Mouse (Mus musculus) hindbrain, embryonic 15.5 days (tissue): ENCODE data around the gene Pqlc2. TPM values are rescaled to one million over a fixed set of nuclear protein-coding genes. Genes with fewer than 3 reads are reported as not detected.
A peak's percentile ranks its signal among the peaks of the same experiment; 100 is the strongest.

Experiments
- ATAC-seq: fragments of 200-750 bp; cut with Nextera tagmentation; 2 replicates; pipeline ENCODE4 v1.8.0; 2017; ENCODE audit warnings: low read depth, moderate number of reproducible peaks, moderate TSS enrichment; ENCODE audit not compliant: low FRiP score
- H3K27ac ChIP-seq: fragments of 300-500 bp; sonication (generic); replicated peaks from 2 replicates; pipeline ENCODE4 v1.5.1; 2015; ENCODE audit warnings: mild to moderate bottlenecking, inconsistent platforms
- H3K27me3 ChIP-seq: fragments of 300-500 bp; sonication (generic); 2 replicates; pipeline ENCODE4 v1.6.1; 2015; ENCODE audit warnings: control low read depth, inconsistent platforms
- H3K36me3 ChIP-seq: fragments of 300-500 bp; sonication (generic); 2 replicates; pipeline ENCODE4 v1.6.1; 2015; ENCODE audit warnings: control low read depth, inconsistent platforms
- H3K4me1 ChIP-seq: fragments of 300-500 bp; sonication (generic); replicated peaks from 2 replicates; pipeline ENCODE4 v1.6.1; 2015; ENCODE audit warnings: control low read depth, inconsistent platforms
- H3K4me2 ChIP-seq: fragments of 300-500 bp; sonication (generic); 2 replicates; pipeline ENCODE4 v1.6.1; 2015; ENCODE audit warnings: moderate library complexity, mild to moderate bottlenecking, inconsistent platforms
- H3K4me3 ChIP-seq: fragments of 300-500 bp; sonication (generic); 2 replicates; pipeline ENCODE4 v1.5.1; 2015; ENCODE audit warnings: mild to moderate bottlenecking, inconsistent platforms
- H3K9ac ChIP-seq: fragments of 300-500 bp; sonication (generic); 2 replicates; pipeline ENCODE4 v1.6.1; 2015; ENCODE audit warnings: inconsistent platforms
- H3K9me3 ChIP-seq: fragments of 300-500 bp; sonication (generic); 2 replicates; pipeline ENCODE4 v1.6.1; 2016; ENCODE audit warnings: control low read depth, inconsistent platforms
- WGBS: fragments of 180-500 bp; shearing (Covaris S2); methylation state at CpG from one replicate; pipeline ENCODE4 v1.1.7; 2015; 5-methylcytosine and 5-hydroxymethylcytosine counted together
- polyA plus RNA-seq: library from polyadenylated mRNA; unstranded; fragments of >200 nt; fragmentation: Nextera tagmentation; extraction: Ambion mirVana; gene quantifications from 2 replicates; pipeline ENCODE4 v1.2.1, GENCODE M21; 2015

Pqlc2 gene
- polyA plus RNA-seq, 1 experiment from 2014 or later, result 13.9 TPM

- WGBS, result 60% methylated on average over 8 of the region's 9 CpGs
- Histone ChIP-seq H3K27ac (no peak overlapping the region), H3K9ac (no peak overlapping the region), H3K9me3 (no peaks in the 10 kb centered on the region), H3K4me3 (no peak overlapping the region), H3K4me1 (no peaks in the 10 kb centered on the region), H3K4me2 (no peak overlapping the region), H3K27me3 (peaks cover 9% of the 10 kb centered on the region; the same call in 1 of the 2 replicates), H3K36me3 (no peaks in the 10 kb centered on the region)
- ATAC-seq, result no peak
These were observed 24.3 kb upstream of the Pqlc2 start for GRCm38 (mm10) chr4:139334631-139335295.

- no peaks in the 10 kb centered on the region for H3K27me3 ChIP-seq
- H3K9ac ChIP-seq, result no peak overlapping the region
- WGBS, result 9% methylated on average over 10 of the region's 10 CpGs
- no peaks in the 10 kb centered on the region for H3K4me1 ChIP-seq
- ATAC-seq, result no peak
- peak overlapping the region; percentile 34; the same call in 1 of the 2 replicates for H3K4me2 ChIP-seq
- no peak overlapping the region for H3K4me3 ChIP-seq
- H3K9me3 ChIP-seq, result no peaks in the 10 kb centered on the region
- no peaks in the 10 kb centered on the region for H3K36me3 ChIP-seq
- H3K27ac ChIP-seq, result no peak overlapping the region
These were observed 20.1 kb upstream of the Pqlc2 start for GRCm38 (mm10) chr4:139330605-139331004.

GRCm38 (mm10) chr4:139319740-139320139 lies 9.2 kb upstream of the Pqlc2 start:
- Histone ChIP-seq H3K36me3 (0 out of 2 replicates have a peak, but pooled peaks cover 6% of the 10 kb centered on the region), H3K4me1 (no peaks in the 10 kb centered on the region), H3K4me2 (no peak overlapping the region), H3K27me3 (no peaks in the 10 kb centered on the region), H3K9ac (no peak overlapping the region), H3K4me3 (no peak overlapping the region), H3K27ac (no peak overlapping the region), H3K9me3 (no peaks in the 10 kb centered on the region)
- no peak for ATAC-seq
- WGBS, result 89% methylated on average over 4 of the region's 4 CpGs

- 96% methylated on average over 11 of the region's 11 CpGs for WGBS
- Histone ChIP-seq H3K4me1 (no peaks in the 10 kb centered on the region), H3K9me3 (no peaks in the 10 kb centered on the region), H3K27me3 (no peaks in the 10 kb centered on the region), H3K9ac (no peak overlapping the region), H3K4me3 (no peak overlapping the region), H3K36me3 (0 out of 2 replicates have a peak, but pooled peaks cover 9% of the 10 kb centered on the region), H3K4me2 (no peak overlapping the region), H3K27ac (no peak overlapping the region)
- ATAC-seq, result no peak
These were observed 7.9 kb upstream of the Pqlc2 start for GRCm38 (mm10) chr4:139318449-139318848.

GRCm38 (mm10) chr4:139312632-139313031 lies 2.1 kb upstream of the Pqlc2 start:
- Histone ChIP-seq H3K36me3 (0 out of 2 replicates have a peak, but pooled peaks cover 9% of the 10 kb centered on the region), H3K27me3 (no peaks in the 10 kb centered on the region), H3K4me1 (peaks cover 30% of the 10 kb centered on the region), H3K4me2 (no peak overlapping the region), H3K9ac (no peak overlapping the region), H3K4me3 (no peak overlapping the region), H3K9me3 (no peaks in the 10 kb centered on the region), H3K27ac (no peak overlapping the region)
- 63% methylated on average over 4 of the region's 4 CpGs for WGBS
- ATAC-seq, result no peak

GRCm38 (mm10) chr4:139311707-139312106 lies 1.2 kb upstream of the Pqlc2 start:
- peak overlapping the region; percentile 80; the same call in 1 of the 2 replicates for H3K9ac ChIP-seq
- H3K4me1 ChIP-seq, result peaks cover 30% of the 10 kb centered on the region
- H3K9me3 ChIP-seq, result no peaks in the 10 kb centered on the region
- 0 out of 2 replicates have a peak, but pooled peaks cover 9% of the 10 kb centered on the region for H3K36me3 ChIP-seq
- peak overlapping the region; percentile 93 for H3K4me2 ChIP-seq
- no peaks in the 10 kb centered on the region for H3K27me3 ChIP-seq
- no peak overlapping the region for H3K27ac ChIP-seq
- 25% methylated on average over 14 of the region's 14 CpGs for WGBS
- peak overlapping the region; percentile 72 for H3K4me3 ChIP-seq
- ATAC-seq, result no peak

GRCm38 (mm10) chr4:139310899-139311701 lies 592 bp upstream of the Pqlc2 start:
- Histone ChIP-seq H3K27me3 (no peaks in the 10 kb centered on the region), H3K4me1 (peaks cover 30% of the 10 kb centered on the region), H3K27ac (peak overlapping the region; percentile 78), H3K9me3 (no peaks in the 10 kb centered on the region), H3K36me3 (peaks cover 9% of the 10 kb centered on the region; the same call in 1 of the 2 replicates), H3K9ac (peak overlapping the region; percentile 80), H3K4me3 (peak overlapping the region; percentile 72), H3K4me2 (peak overlapping the region; percentile 93)
- WGBS, result under 1% methylated on average over 47 of the region's 53 CpGs
- peak; percentile 81; the same call in 1 of the 2 replicates for ATAC-seq

GRCm38 (mm10) chr4:139309651-139310050 lies 857 bp downstream of the Pqlc2 start:
- Histone ChIP-seq H3K9ac (peak overlapping the region; percentile 80; the same call in 1 of the 2 replicates), H3K4me3 (peak overlapping the region; percentile 72), H3K27me3 (no peaks in the 10 kb centered on the region), H3K27ac (no peak overlapping the region), H3K36me3 (peaks cover 9% of the 10 kb centered on the region), H3K4me1 (peaks cover 30% of the 10 kb centered on the region), H3K4me2 (peak overlapping the region; percentile 93), H3K9me3 (no peaks in the 10 kb centered on the region)
- ATAC-seq, result no peak
- WGBS, result 20% methylated on average over 6 of the region's 6 CpGs

- H3K27ac ChIP-seq, result no peak overlapping the region
- no peaks in the 10 kb centered on the region for H3K27me3 ChIP-seq
- no peaks in the 10 kb centered on the region for H3K9me3 ChIP-seq
- no peak overlapping the region for H3K4me3 ChIP-seq
- no peak for ATAC-seq
- no peak overlapping the region for H3K4me2 ChIP-seq
- peaks cover 6% of the 10 kb centered on the region for H3K36me3 ChIP-seq
- H3K9ac ChIP-seq, result no peak overlapping the region
- H3K4me1 ChIP-seq, result peaks cover 30% of the 10 kb centered on the region
- 82% methylated on average over 5 of the region's 5 CpGs for WGBS
These were observed 2.6 kb downstream of the Pqlc2 start for GRCm38 (mm10) chr4:139307916-139308315.

- WGBS, result 94% methylated on average over 3 of the region's 3 CpGs
- no peak for ATAC-seq
These were observed 5.0 kb downstream of the Pqlc2 start for GRCm38 (mm10) chr4:139305521-139305920.

GRCm38 (mm10) chr4:139302241-139302640 lies 8.3 kb downstream of the Pqlc2 start:
- ATAC-seq, result no peak
- WGBS, result 71% methylated on average over 5 of the region's 5 CpGs
- Histone ChIP-seq H3K4me2 (no peak overlapping the region), H3K27ac (no peak overlapping the region), H3K9me3 (no peaks in the 10 kb centered on the region), H3K4me3 (no peak overlapping the region), H3K9ac (no peak overlapping the region), H3K4me1 (no peaks in the 10 kb centered on the region), H3K27me3 (no peaks in the 10 kb centered on the region), H3K36me3 (peaks cover 22% of the 10 kb centered on the region)

More at GRCm38 (mm10) chr4:139305521-139305920, 5.0 kb downstream of the Pqlc2 start:
- Histone ChIP-seq H3K4me1 (peaks cover 15% of the 10 kb centered on the region), H3K9ac (no peak overlapping the region), H3K4me3 (no peak overlapping the region), H3K27me3 (no peaks in the 10 kb centered on the region), H3K27ac (no peak overlapping the region), H3K36me3 (peaks cover 14% of the 10 kb centered on the region), H3K9me3 (no peaks in the 10 kb centered on the region), H3K4me2 (no peak overlapping the region)

GRCm38 (mm10) chr4:139301780-139302179 lies 8.7 kb downstream of the Pqlc2 start:
- no peak overlapping the region for H3K4me3 ChIP-seq
- 93% methylated on average over 8 of the region's 8 CpGs for WGBS

More at GRCm38 (mm10) chr4:139301780-139302179, 8.7 kb downstream of the Pqlc2 start:
- Histone ChIP-seq H3K27me3 (no peaks in the 10 kb centered on the region), H3K9ac (no peak overlapping the region), H3K4me2 (no peak overlapping the region), H3K27ac (no peak overlapping the region), H3K9me3 (no peaks in the 10 kb centered on the region), H3K4me1 (no peaks in the 10 kb centered on the region), H3K36me3 (peaks cover 22% of the 10 kb centered on the region)
- ATAC-seq, result no peak
